Mouse (Mus musculus): ENCODE measurements around the gene Tnfsf8. TPM values are rescaled to one million over a fixed set of nuclear protein-coding genes. Genes with fewer than 3 reads are reported as not detected.

Tnfsf8 gene
- polyA plus RNA-seq, 1 experiment from 2014 or later: 0.08 TPM

- Histone ChIP-seq H3K27me3 (replicated peaks; ENCODE audit: control insufficient read depth, insufficient read depth, low read length) (no peaks in the 10 kb centered on the region), H3K36me3 (ENCODE audit: control insufficient read depth, insufficient read depth) (no peaks in the 10 kb centered on the region), H3K4me1 (replicated peaks; ENCODE audit: control insufficient read depth, insufficient read depth, low read length) (no peaks in the 10 kb centered on the region), H3K27ac (ENCODE audit: low read depth, low read length) (no peak overlapping the region), H3K9me3 (ENCODE audit: control insufficient read depth) (no peaks in the 10 kb centered on the region), H3K4me3 (ENCODE audit: low read depth, low read length) (no peak overlapping the region), H3K9ac (ENCODE audit: low read depth, low read length) (no peak overlapping the region), H3K4me2 (replicated peaks; ENCODE audit: low read depth) (no peak overlapping the region)
- WGBS: 86% methylated on average over 5 of the region's 5 CpGs
- no peak for TF ChIP-seq CTCF (IDR thresholded peaks at IDR 0.05; ENCODE audit: low read depth)
- no peak for ATAC-seq
Observed at GRCm38 (mm10) chr4:63860236-63860635, 911 bp downstream of the Tnfsf8 start.

GRCm38 (mm10) chr4:63859785-63860203 is 1.4 kb downstream of the Tnfsf8 start:
- TF ChIP-seq CTCF (IDR thresholded peaks at IDR 0.05; ENCODE audit: low read depth): no peak
- Histone ChIP-seq H3K27ac (ENCODE audit: low read depth, low read length) (no peak overlapping the region), H3K4me1 (replicated peaks; ENCODE audit: control insufficient read depth, insufficient read depth, low read length) (no peaks in the 10 kb centered on the region), H3K4me2 (replicated peaks; ENCODE audit: low read depth) (no peak overlapping the region), H3K9ac (ENCODE audit: low read depth, low read length) (no peak overlapping the region), H3K27me3 (replicated peaks; ENCODE audit: control insufficient read depth, insufficient read depth, low read length) (no peaks in the 10 kb centered on the region), H3K4me3 (ENCODE audit: low read depth, low read length) (no peak overlapping the region), H3K36me3 (ENCODE audit: control insufficient read depth, insufficient read depth) (no peaks in the 10 kb centered on the region), H3K9me3 (ENCODE audit: control insufficient read depth) (no peaks in the 10 kb centered on the region)
- WGBS: 74% methylated on average over 4 of the region's 4 CpGs
- no peak for ATAC-seq

GRCm38 (mm10) chr4:63858646-63859224 is 2.4 kb downstream of the Tnfsf8 start:
- Histone ChIP-seq H3K4me2 (replicated peaks; ENCODE audit: low read depth) (no peak overlapping the region), H3K36me3 (ENCODE audit: control insufficient read depth, insufficient read depth) (no peaks in the 10 kb centered on the region), H3K9ac (ENCODE audit: low read depth, low read length) (no peak overlapping the region), H3K4me3 (ENCODE audit: low read depth, low read length) (no peak overlapping the region), H3K27me3 (replicated peaks; ENCODE audit: control insufficient read depth, insufficient read depth, low read length) (no peaks in the 10 kb centered on the region), H3K4me1 (replicated peaks; ENCODE audit: control insufficient read depth, insufficient read depth, low read length) (no peaks in the 10 kb centered on the region), H3K9me3 (ENCODE audit: control insufficient read depth) (no peaks in the 10 kb centered on the region), H3K27ac (ENCODE audit: low read depth, low read length) (no peak overlapping the region)
- no peak for TF ChIP-seq CTCF (IDR thresholded peaks at IDR 0.05; ENCODE audit: low read depth)
- ATAC-seq: no peak
- 92% methylated on average over 7 of the region's 7 CpGs for whole genome bisulfite sequencing

GRCm38 (mm10) chr4:63856764-63857163 is 4.4 kb downstream of the Tnfsf8 start:
- H3K36me3 ChIP-seq (ENCODE audit: control insufficient read depth, insufficient read depth): no peaks in the 10 kb centered on the region
- H3K4me3 ChIP-seq (ENCODE audit: low read depth, low read length): no peak overlapping the region
- no peaks in the 10 kb centered on the region for H3K4me1 ChIP-seq (replicated peaks; ENCODE audit: control insufficient read depth, insufficient read depth, low read length)
- ATAC-seq: no peak
- H3K4me2 ChIP-seq (replicated peaks; ENCODE audit: low read depth): no peak overlapping the region
- H3K27me3 ChIP-seq (replicated peaks; ENCODE audit: control insufficient read depth, insufficient read depth, low read length): no peaks in the 10 kb centered on the region
- H3K9ac ChIP-seq (ENCODE audit: low read depth, low read length): no peak overlapping the region
- WGBS: 83% methylated on average over 6 of the region's 6 CpGs
- no peaks in the 10 kb centered on the region for H3K9me3 ChIP-seq (ENCODE audit: control insufficient read depth)
- no peak for TF ChIP-seq CTCF (IDR thresholded peaks at IDR 0.05; ENCODE audit: low read depth)
- no peak overlapping the region for H3K27ac ChIP-seq (ENCODE audit: low read depth, low read length)

- Histone ChIP-seq H3K4me2 (replicated peaks; ENCODE audit: low read depth) (no peak overlapping the region), H3K36me3 (ENCODE audit: control insufficient read depth, insufficient read depth) (no peaks in the 10 kb centered on the region), H3K9ac (ENCODE audit: low read depth, low read length) (no peak overlapping the region)
Observed at GRCm38 (mm10) chr4:63853782-63854386, 7.3 kb downstream of the Tnfsf8 start.

GRCm38 (mm10) chr4:63850082-63850481 is 11.1 kb downstream of the Tnfsf8 start:
- Histone ChIP-seq H3K4me1 (replicated peaks; ENCODE audit: control insufficient read depth, insufficient read depth, low read length) (no peaks in the 10 kb centered on the region), H3K9me3 (ENCODE audit: control insufficient read depth) (no peaks in the 10 kb centered on the region), H3K9ac (ENCODE audit: low read depth, low read length) (no peak overlapping the region), H3K27me3 (replicated peaks; ENCODE audit: control insufficient read depth, insufficient read depth, low read length) (no peaks in the 10 kb centered on the region), H3K4me2 (replicated peaks; ENCODE audit: low read depth) (no peak overlapping the region), H3K27ac (ENCODE audit: low read depth, low read length) (no peak overlapping the region), H3K4me3 (ENCODE audit: low read depth, low read length) (no peak overlapping the region), H3K36me3 (ENCODE audit: control insufficient read depth, insufficient read depth) (no peaks in the 10 kb centered on the region)
- no peak for TF ChIP-seq CTCF (IDR thresholded peaks at IDR 0.05; ENCODE audit: low read depth)
- 92% methylated on average over 2 of the region's 2 CpGs for WGBS
- no peak for ATAC-seq

More at GRCm38 (mm10) chr4:63853782-63854386, 7.3 kb downstream of the Tnfsf8 start:
- WGBS: 63% methylated on average over 1 of the region's 1 CpGs
- H3K27me3 ChIP-seq (replicated peaks; ENCODE audit: control insufficient read depth, insufficient read depth, low read length): no peaks in the 10 kb centered on the region
- TF ChIP-seq CTCF (IDR thresholded peaks at IDR 0.05; ENCODE audit: low read depth): no peak
- H3K9me3 ChIP-seq (ENCODE audit: control insufficient read depth): no peaks in the 10 kb centered on the region
- H3K4me1 ChIP-seq (replicated peaks; ENCODE audit: control insufficient read depth, insufficient read depth, low read length): no peaks in the 10 kb centered on the region
- no peak overlapping the region for H3K27ac ChIP-seq (ENCODE audit: low read depth, low read length)
- ATAC-seq: no peak
- no peak overlapping the region for H3K4me3 ChIP-seq (ENCODE audit: low read depth, low read length)
